Mouse (Mus musculus) lung, embryonic 14.5 days (tissue): ENCODE measurements at regions not wholly inside any gene's neighbourhood (a gene's known extent, or its start where the extent isn't known, plus 50 kb on each side); places are given as distances from the start of the nearest gene placed in this dataset.

ENCODE experiments used
- ATAC-seq: fragments of 200-750 bp; cut with Nextera tagmentation; 2 replicates; pipeline ENCODE4 v1.8.0; 2017; ENCODE audit warnings: mild to moderate bottlenecking, moderate TSS enrichment, moderate library complexity; ENCODE audit not compliant: insufficient read depth
- DNase-seq: peaks from one replicate; pipeline ENCODE4 v3.0.0-alpha.2; 2015
- H3K27ac ChIP-seq: fragments of 300-500 bp; sonication (generic); 2 replicates; pipeline ENCODE4 v1.5.1; 2014; ENCODE audit warnings: low read depth, mild to moderate bottlenecking, moderate library complexity
- H3K27me3 ChIP-seq: fragments of 300-500 bp; sonication (generic); 2 replicates; pipeline ENCODE4 v1.6.1; 2014; ENCODE audit warnings: low read length, control low read depth; ENCODE audit not compliant: insufficient read depth
- H3K36me3 ChIP-seq: fragments of 300-500 bp; sonication (generic); 2 replicates; pipeline ENCODE4 v1.6.1; 2014; ENCODE audit warnings: control low read depth; ENCODE audit not compliant: insufficient read depth
- H3K4me1 ChIP-seq: fragments of 300-500 bp; sonication (generic); 2 replicates; pipeline ENCODE4 v1.6.1; 2014; ENCODE audit warnings: antibody characterized with exemption, control low read depth; ENCODE audit not compliant: insufficient read depth
- H3K4me2 ChIP-seq: fragments of 300-500 bp; sonication (generic); 2 replicates; pipeline ENCODE4 v1.6.1; 2014; ENCODE audit warnings: mild to moderate bottlenecking
- H3K4me3 ChIP-seq: fragments of 300-500 bp; sonication (generic); 2 replicates; pipeline ENCODE4 v1.5.1; 2014; ENCODE audit warnings: low read depth, low read length
- H3K9ac ChIP-seq: fragments of 300-500 bp; sonication (generic); 2 replicates; pipeline ENCODE4 v1.6.1; 2014
- H3K9me3 ChIP-seq: fragments of 300-500 bp; sonication (generic); 2 replicates; pipeline ENCODE4 v1.6.1; 2016; ENCODE audit warnings: low read depth, low read length, control low read depth
- CTCF ChIP-seq: IDR thresholded peaks from 2 replicates; pipeline ENCODE4 v1.5.1; 2016; ENCODE audit warnings: antibody characterized with exemption, low read depth
- WGBS: fragments of 180-500 bp; shearing (Covaris S2); extraction: QIAGEN DNeasy Blood & Tissue Kit; methylation state at CpG from one replicate; pipeline ENCODE4 v1.1.7; 2014; 5-methylcytosine and 5-hydroxymethylcytosine counted together

DNA sequence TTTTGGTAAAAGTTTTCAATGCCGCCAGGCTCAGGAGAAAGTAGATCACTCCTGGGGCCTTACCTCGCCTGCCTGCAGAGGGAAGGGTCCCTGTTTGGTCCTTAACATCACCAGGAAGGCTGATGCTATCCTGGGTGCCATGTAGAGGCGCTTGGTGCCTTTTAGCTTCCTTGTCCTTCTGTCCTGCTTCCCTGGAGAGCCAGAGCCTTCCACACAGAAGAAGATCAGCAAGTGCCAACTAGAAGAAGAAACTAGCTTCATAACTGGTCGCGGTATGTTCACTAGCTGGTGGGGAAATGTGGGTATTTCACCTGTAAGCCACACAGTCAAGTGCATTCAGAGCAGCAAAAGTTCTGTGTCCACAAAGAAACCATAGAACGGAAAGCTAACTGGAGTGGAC is 103.4 kb downstream of the Bms1 start:
- DNase-seq (no peak), ATAC-seq (no peak)
- Histone ChIP-seq H3K9me3 (no peaks in the 10 kb centered on the region), H3K9ac (no peak overlapping the region), H3K4me3 (no peak overlapping the region), H3K4me1 (no peaks in the 10 kb centered on the region), H3K36me3 (no peaks in the 10 kb centered on the region), H3K27me3 (no peaks in the 10 kb centered on the region), H3K4me2 (no peak overlapping the region), H3K27ac (no peak overlapping the region)
- 80% methylated on average over 6 of the region's 6 CpGs for WGBS
- no peak for TF ChIP-seq CTCF

- DNase-seq (no peak), ATAC-seq (no peak)
- Histone ChIP-seq H3K4me1 (no peaks in the 10 kb centered on the region), H3K4me2 (no peak overlapping the region), H3K4me3 (no peak overlapping the region), H3K9ac (no peak overlapping the region), H3K36me3 (no peaks in the 10 kb centered on the region), H3K9me3 (no peaks in the 10 kb centered on the region), H3K27me3 (no peaks in the 10 kb centered on the region), H3K27ac (no peak overlapping the region)
- WGBS = 31% methylated on average over 13 of the region's 13 CpGs
- TF ChIP-seq CTCF = no peak
These were observed 104.2 kb downstream of the Bms1 start for GRCm38 (mm10) chr6:118314941-118315687.

- H3K4me1 ChIP-seq = no peaks in the 10 kb centered on the region
- H3K4me2 ChIP-seq = no peak overlapping the region
- no peak overlapping the region for H3K4me3 ChIP-seq
- WGBS = 76% methylated on average over 9 of the region's 9 CpGs
- no peak for TF ChIP-seq CTCF
- H3K9me3 ChIP-seq = no peaks in the 10 kb centered on the region
- DNase-seq (no peak), ATAC-seq (no peak)
- H3K36me3 ChIP-seq = no peaks in the 10 kb centered on the region
- H3K9ac ChIP-seq = no peak overlapping the region
- no peaks in the 10 kb centered on the region for H3K27me3 ChIP-seq
- no peak overlapping the region for H3K27ac ChIP-seq
These were observed 108.2 kb downstream of the Bms1 start for GRCm38 (mm10) chr6:118311081-118311480.

GRCm38 (mm10) chr6:118309923-118310322 is 109.4 kb downstream of the Bms1 start:
- no peak overlapping the region for H3K4me2 ChIP-seq
- H3K36me3 ChIP-seq = no peaks in the 10 kb centered on the region
- 66% methylated on average over 2 of the region's 2 CpGs for WGBS
- ATAC-seq (no peak), DNase-seq (no peak)
- H3K4me3 ChIP-seq = no peak overlapping the region
- TF ChIP-seq CTCF = no peak
- no peaks in the 10 kb centered on the region for H3K4me1 ChIP-seq
- H3K9ac ChIP-seq = no peak overlapping the region
- H3K9me3 ChIP-seq = no peaks in the 10 kb centered on the region
- H3K27me3 ChIP-seq = no peaks in the 10 kb centered on the region
- no peak overlapping the region for H3K27ac ChIP-seq

DNA sequence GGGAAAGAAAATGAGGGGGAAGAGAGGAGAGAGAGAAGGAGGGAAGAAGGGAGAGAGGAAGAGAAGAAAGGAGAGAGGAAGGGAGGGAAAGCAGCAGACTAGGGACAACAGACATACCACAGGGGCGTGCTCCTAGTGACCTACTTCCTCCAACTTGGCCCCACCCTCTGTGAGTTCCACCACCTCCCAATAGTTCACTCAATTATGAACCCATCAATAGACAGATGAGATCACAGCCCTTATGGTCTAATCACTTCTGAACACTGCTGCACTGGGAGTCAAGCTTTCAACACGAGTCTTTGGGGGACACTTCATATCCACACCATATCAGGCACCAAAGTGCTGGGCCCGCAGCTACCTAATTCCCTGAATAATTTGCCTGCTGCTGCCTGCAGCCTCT is 110.7 kb downstream of the Bms1 start:
- ATAC-seq (no peak), DNase-seq (no peak)
- no peak overlapping the region for H3K9ac ChIP-seq
- TF ChIP-seq CTCF = no peak
- H3K27me3 ChIP-seq = no peaks in the 10 kb centered on the region
- H3K4me3 ChIP-seq = no peak overlapping the region
- H3K27ac ChIP-seq = no peak overlapping the region
- 44% methylated on average over 3 of the region's 3 CpGs for WGBS
- H3K4me1 ChIP-seq = no peaks in the 10 kb centered on the region
- no peaks in the 10 kb centered on the region for H3K36me3 ChIP-seq
- no peaks in the 10 kb centered on the region for H3K9me3 ChIP-seq
- no peak overlapping the region for H3K4me2 ChIP-seq

DNA sequence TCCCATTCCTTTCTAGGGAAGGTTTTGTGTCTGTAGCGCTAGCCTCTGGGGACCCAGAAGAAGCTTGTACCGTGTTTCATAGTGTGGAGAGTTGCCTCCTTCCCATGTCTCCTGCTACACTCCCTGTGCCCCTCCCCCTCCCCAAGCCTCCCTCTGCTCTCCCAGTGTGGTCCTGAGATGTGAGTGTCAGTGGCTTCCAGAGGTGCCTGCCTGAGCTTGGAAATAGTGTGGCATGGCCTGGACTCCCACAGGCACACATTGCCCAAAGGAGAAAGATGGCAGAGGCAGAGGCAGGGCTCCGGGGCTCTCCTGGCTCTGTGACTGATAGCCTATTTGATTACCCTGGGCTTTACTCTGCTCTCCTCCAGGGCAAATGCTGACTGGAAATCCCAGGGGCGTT is 110.0 kb upstream of the Ret start:
- ATAC-seq (no peak), DNase-seq (no peak)
- TF ChIP-seq CTCF = no peak
- no peak overlapping the region for H3K9ac ChIP-seq
- no peaks in the 10 kb centered on the region for H3K9me3 ChIP-seq
- H3K36me3 ChIP-seq = no peaks in the 10 kb centered on the region
- H3K4me3 ChIP-seq = no peak overlapping the region
- no peaks in the 10 kb centered on the region for H3K4me1 ChIP-seq
- H3K4me2 ChIP-seq = no peak overlapping the region
- H3K27ac ChIP-seq = no peak overlapping the region
- no peaks in the 10 kb centered on the region for H3K27me3 ChIP-seq
- 35% methylated on average over 4 of the region's 4 CpGs for WGBS

DNA sequence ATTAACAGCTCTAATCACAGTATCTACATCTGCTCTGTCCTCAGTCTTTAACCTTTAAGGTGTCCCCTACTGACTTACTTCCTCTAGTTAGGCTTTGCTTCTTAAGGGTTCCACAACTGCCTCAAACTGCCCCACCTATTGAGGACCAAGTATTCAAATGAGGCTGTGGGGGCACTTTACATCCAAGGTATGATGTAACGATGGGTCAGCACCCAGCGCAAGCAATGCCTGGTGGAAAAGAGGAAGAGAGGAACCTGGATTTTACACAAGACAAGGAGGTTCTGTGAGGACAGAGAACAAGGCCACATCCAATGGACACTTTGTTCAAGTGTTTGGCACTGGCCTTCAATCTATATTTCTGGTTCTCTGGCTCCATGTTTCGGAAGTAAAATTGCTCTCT is 107.7 kb upstream of the Ret start:
- 85% methylated on average over 3 of the region's 3 CpGs for WGBS
- H3K4me2 ChIP-seq = no peak overlapping the region
- no peaks in the 10 kb centered on the region for H3K9me3 ChIP-seq
- H3K27me3 ChIP-seq = no peaks in the 10 kb centered on the region
- H3K27ac ChIP-seq = no peak overlapping the region
- no peak overlapping the region for H3K9ac ChIP-seq
- DNase-seq = no peak
- H3K36me3 ChIP-seq = no peaks in the 10 kb centered on the region
- TF ChIP-seq CTCF = no peak
- no peak overlapping the region for H3K4me3 ChIP-seq
- H3K4me1 ChIP-seq = no peaks in the 10 kb centered on the region
- ATAC-seq = no peak
